Mouse (Mus musculus): ENCODE results near the gene Arg2.

DNA sequence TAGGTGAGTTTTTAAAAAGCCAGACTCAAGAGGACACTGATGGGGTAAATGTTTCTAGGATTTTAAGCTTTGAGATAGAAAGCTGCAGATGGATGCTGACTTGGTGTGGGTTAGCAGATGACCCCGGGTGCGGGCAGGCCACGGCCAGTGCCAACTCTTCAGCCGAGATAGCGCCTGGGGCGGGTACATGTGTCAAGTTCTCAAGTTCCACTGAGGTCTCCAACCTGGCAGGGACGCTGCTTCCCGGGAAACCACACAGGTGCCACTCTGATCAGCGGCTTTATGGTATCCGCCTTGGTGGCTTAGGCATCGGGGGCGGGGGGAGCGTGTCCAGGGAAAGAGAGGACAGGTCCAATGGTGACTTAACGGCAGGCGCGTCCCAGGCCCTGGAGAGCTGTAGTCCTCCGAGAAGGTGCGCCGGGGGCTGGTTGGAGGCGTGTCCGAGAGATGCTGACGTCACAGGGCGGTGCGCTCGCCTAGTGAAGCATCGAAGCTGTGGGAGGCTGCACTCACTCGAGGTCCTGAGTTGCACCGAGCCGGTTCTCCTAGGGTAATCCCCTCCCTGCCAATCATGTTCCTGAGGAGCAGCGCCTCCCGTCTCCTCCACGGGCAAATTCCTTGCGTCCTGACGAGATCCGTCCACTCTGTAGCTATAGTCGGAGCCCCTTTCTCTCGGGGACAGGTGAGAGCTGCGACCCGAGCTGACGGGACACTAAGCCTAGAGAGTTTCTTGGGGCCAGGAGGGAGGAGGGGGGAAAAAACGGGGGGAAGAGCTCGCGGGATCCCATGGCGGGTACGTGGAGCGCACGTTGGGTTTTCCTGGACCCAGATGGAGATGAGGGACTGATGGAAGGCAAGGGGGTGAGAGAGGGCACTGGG, at the start of gene Arg2:
- TF ChIP-seq GATA1 (IDR thresholded peaks at IDR 0.05; ENCODE audit: borderline replicate concordance, low read length) (no peak), FLI1 (IDR thresholded peaks at IDR 0.05; ENCODE audit: low read length) (no peak)

Data from megakaryocyte, embryonic 14.5 days (primary cell).